Mouse (Mus musculus) ES-Bruce4 (cell line): ENCODE results near the gene Rhcg. TPM values are rescaled to one million over a fixed set of nuclear protein-coding genes. Genes with fewer than 3 reads are reported as not detected.

Source experiments
- H3K27ac ChIP-seq: 2 replicates; pipeline ENCODE4 v1.5.1; 2012; ENCODE audit warnings: low read length, inconsistent platforms; ENCODE audit not compliant: insufficient read depth
- H3K27me3 ChIP-seq: 2 replicates; pipeline ENCODE4 v1.6.1; 2012; ENCODE audit warnings: mild to moderate bottlenecking, low read length, inconsistent platforms; ENCODE audit not compliant: control insufficient read depth, poor library complexity, insufficient read depth, severe bottlenecking
- H3K36me3 ChIP-seq: 2 replicates; pipeline ENCODE4 v1.6.1; 2012; ENCODE audit warnings: inconsistent platforms, mild to moderate bottlenecking, low read length, moderate library complexity; ENCODE audit not compliant: control insufficient read depth, poor library complexity, insufficient read depth, severe bottlenecking
- H3K4me1 ChIP-seq: one replicate; pipeline ENCODE4 v1.8.1; 2011; ENCODE audit warnings: low read length; ENCODE audit not compliant: control insufficient read depth, insufficient read depth
- H3K4me3 ChIP-seq: 2 replicates; pipeline ENCODE4 v1.5.1; 2011; ENCODE audit warnings: low read depth, mild to moderate bottlenecking, low read length
- H3K9ac ChIP-seq: 2 replicates; pipeline ENCODE4 v1.6.1; 2012; ENCODE audit warnings: low read depth, mild to moderate bottlenecking, inconsistent platforms; ENCODE audit not compliant: poor library complexity, severe bottlenecking
- H3K9me3 ChIP-seq: replicated peaks from 2 replicates; pipeline ENCODE4 v1.6.1; 2012; ENCODE audit warnings: mild to moderate bottlenecking, low read length, inconsistent platforms; ENCODE audit not compliant: control insufficient read depth, poor library complexity, insufficient read depth, severe bottlenecking
- CTCF ChIP-seq: IDR thresholded peaks from one replicate; pipeline ENCODE4 v1.8.1; 2011; ENCODE audit warnings: low read depth, low read length
- EP300 ChIP-seq: IDR thresholded peaks from 2 replicates; pipeline ENCODE4 v1.6.1; 2011; ENCODE audit warnings: low read depth, low read length; ENCODE audit not compliant: insufficient read depth
- POLR2A ChIP-seq: IDR thresholded peaks from one replicate; pipeline ENCODE4 v1.8.1; 2011; ENCODE audit warnings: low read length; ENCODE audit not compliant: insufficient read depth
- polyA plus RNA-seq: library from polyadenylated mRNA; stranded (reverse); fragments of >200 nt; gene quantifications from 2 replicates; pipeline ENCODE4 v1.2.4, GENCODE M21; 2011; ENCODE audit warnings: low read depth; ENCODE audit not compliant: missing spikeins, insufficient read depth, insufficient read length

The Rhcg gene
- 0.46 TPM in 1 of 2 replicates, not detected in the other for polyA plus RNA-seq

DNA sequence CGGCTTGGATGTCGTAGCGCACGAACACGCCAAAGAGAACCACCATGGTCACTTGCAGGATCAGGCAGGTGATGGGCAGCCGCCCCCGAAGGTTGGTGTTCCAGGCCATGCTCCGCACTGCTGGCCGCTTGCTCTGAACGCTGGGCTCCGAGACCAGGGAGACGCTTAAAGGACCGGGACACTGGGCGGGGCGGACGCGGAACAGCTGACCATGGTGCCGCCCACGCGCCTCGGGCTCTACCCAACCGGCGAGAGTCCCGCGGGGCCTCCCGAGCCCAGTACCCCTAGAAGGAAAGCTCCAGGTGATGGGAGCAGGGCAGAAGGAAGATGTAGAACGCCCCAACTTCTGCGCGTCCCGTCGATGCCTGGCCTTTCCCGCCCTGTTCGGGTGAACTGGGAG is at the start of gene Rhcg:
Rhcg (minus strand) TSS at position 240 of the 400 bp plus-strand sequence.
- Histone ChIP-seq H3K9ac (no peak within 1 kb of the TSS), H3K4me1 (no peaks in the 10 kb centered on the region), H3K27ac (no peak within 1 kb of the TSS), H3K27me3 (peaks cover 3% of the 10 kb centered on the region; the same call in 1 of the 2 replicates), H3K9me3 (no peaks in the 10 kb centered on the region), H3K36me3 (no peaks in the 10 kb centered on the region), H3K4me3 (peak within 1 kb of the TSS; percentile 78)
- TF ChIP-seq POLR2A (no peak), CTCF (no peak), EP300 (no peak)

DNA sequence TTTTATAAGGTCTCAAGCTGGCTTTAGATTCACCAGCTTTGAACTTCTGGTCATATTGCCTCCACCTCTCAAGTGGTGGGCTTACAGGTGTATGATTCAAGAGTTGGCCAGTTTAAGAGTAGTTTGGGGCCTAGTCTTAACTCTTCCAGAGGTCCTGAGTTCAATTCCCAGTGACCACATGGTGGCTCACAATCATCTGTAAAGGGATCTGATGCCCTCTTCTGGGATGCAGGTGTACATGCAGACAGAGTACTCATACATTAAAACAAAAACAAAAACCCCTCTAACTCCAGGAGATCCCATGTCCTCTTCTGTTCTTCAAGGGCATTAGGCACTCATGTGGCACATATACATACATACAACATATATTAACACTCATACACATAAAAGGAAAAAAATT is 49.2 kb upstream of the Rhcg start:
- Histone ChIP-seq H3K27me3 (no peaks in the 10 kb centered on the region), H3K4me1 (no peaks in the 10 kb centered on the region), H3K9me3 (no peaks in the 10 kb centered on the region), H3K9ac (no peak overlapping the region), H3K36me3 (peaks cover 84% of the 10 kb centered on the region), H3K4me3 (no peak overlapping the region), H3K27ac (no peak overlapping the region)
- TF ChIP-seq POLR2A (no peak), CTCF (no peak), EP300 (no peak)

- peak overlapping the region; percentile 59 for H3K27ac ChIP-seq
- H3K9me3 ChIP-seq = no peaks in the 10 kb centered on the region
- H3K9ac ChIP-seq = peak overlapping the region; percentile 84
- H3K36me3 ChIP-seq = peaks cover 34% of the 10 kb centered on the region
- no peaks in the 10 kb centered on the region for H3K4me1 ChIP-seq
- no peak for TF ChIP-seq CTCF
- TF ChIP-seq POLR2A = no peak
- peak; percentile 34; the same call in 1 of the 2 replicates for TF ChIP-seq EP300
- no peaks in the 10 kb centered on the region for H3K27me3 ChIP-seq
- peak overlapping the region; percentile 92 for H3K4me3 ChIP-seq
These were observed 43.9 kb upstream of the Rhcg start for GRCm38 (mm10) chr7:79661253-79661890.

DNA sequence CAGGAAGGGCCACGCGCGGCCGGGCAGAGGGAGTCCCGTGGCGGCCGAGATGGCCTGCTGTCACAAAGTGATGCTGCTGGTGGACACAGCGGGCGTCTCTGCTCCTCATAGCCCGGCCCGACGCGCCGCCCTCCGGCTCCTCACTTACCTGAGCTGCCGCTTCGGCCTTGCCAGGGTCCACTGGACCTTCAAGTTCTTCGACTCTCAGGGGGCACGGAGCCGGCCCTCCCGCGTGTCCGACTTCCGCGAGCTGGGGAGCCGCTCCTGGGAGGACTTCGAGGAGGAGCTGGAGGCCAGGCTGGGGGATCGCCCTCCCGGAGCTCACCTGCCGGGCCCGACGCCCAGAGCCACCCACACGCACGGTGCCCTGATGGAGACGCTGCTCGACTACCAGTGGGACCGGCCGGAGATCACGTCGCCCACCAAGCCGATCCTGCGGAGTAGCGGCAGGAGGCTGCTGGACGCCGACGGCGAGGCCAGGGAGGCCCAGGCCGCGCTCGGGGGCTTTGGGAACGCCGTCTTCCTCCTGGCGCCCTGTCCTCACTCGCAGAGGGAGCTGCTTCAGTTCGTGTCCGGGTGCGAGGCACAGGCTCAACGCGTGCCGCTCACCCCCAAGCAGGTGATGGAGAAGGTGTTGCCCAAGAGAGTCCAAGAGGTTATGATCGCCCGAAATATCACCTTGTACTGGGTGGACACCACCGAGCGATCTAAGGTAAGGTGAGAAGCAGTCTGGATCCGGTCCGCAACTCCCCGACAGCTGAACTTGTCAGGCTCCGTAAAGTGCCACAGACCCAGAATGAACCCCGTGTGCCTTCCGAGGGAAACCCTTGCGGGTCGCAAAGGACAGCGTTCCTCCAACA is 43.1 kb upstream of the Rhcg start:
- H3K27me3 ChIP-seq = no peaks in the 10 kb centered on the region
- TF ChIP-seq EP300 (no peak), POLR2A (no peak), CTCF (no peak)
- H3K9ac ChIP-seq = peak overlapping the region; percentile 84
- no peaks in the 10 kb centered on the region for H3K9me3 ChIP-seq
- H3K4me3 ChIP-seq = peak overlapping the region; percentile 92
- H3K27ac ChIP-seq = peak overlapping the region; percentile 59
- H3K4me1 ChIP-seq = no peaks in the 10 kb centered on the region
- H3K36me3 ChIP-seq = peaks cover 26% of the 10 kb centered on the region

DNA sequence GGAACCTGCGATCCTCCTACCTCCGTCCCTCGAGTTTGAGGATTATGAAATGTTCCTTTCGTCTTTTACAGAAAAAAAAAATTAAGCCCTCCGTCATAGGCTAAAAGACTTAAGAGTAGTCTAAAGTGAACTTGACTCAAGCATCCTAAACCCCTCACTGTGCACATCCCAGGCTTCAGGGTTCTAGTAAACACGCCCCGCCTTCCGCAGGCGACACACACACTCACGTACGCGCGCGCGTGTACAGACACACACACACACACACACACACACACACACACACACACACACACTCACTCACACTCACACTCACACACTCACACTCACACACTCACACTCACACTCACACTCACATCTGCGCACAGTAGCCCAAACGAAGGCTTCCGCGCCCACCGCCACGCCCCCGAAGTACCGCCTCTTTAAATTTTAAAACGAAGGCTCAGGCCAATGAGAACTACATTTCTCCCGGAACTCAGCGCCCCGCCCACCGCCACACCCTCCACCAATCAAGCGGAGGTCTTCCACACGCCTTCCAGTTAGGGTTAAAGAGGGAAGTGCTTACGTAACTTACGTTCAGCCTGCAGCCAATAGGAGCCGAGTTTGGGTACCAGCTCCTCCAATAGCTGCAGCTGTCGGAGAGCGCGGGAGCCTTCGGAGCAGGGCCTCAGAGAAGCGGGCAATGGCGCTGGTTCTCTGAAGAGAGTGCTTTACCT is 42.3 kb upstream of the Rhcg start, which contains the start of gene Ticrr:
Ticrr (plus strand) TSS at position 619 of the 713 bp plus-strand sequence.
- Histone ChIP-seq H3K4me1 (no peaks in the 10 kb centered on the region), H3K9ac (peak within 1 kb of the TSS; percentile 84), H3K27ac (peak within 1 kb of the TSS; percentile 61), H3K4me3 (peak within 1 kb of the TSS; percentile 92), H3K36me3 (peaks cover 19% of the 10 kb centered on the region), H3K9me3 (no peaks in the 10 kb centered on the region), H3K27me3 (no peaks in the 10 kb centered on the region)
- TF ChIP-seq EP300 (peak; percentile 56; the same call in 1 of the 2 replicates), POLR2A (peak; percentile 50), CTCF (no peak)
